ENCODE assay signal across 24 mouse cellular contexts in the genomic region with DNA sequence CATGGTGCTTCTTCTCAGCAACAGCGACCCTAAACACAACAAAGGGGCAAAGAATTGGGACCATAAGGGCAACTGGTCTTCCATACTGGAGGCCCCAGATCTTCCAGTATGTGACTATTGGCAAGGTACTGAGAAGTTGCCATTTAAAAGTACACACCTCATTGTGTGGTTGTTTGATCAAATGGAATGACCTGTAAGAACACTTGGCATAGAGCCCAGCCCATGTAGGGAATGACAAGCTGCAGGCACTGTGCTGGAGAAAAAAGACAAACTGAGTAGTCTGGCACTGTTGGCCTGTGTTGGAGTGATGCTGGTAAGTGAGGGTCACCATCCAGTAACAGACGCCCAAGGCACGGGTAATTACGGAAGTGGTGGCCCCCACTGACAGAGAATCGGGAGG.
DNase-seq lines count a peak whose midpoint lies in the region; ATAC-seq and TF ChIP-seq lines count a peak whose summit lies in the region.
"Had no signal": no experiment of that assay in that cellular context is flagged by ENCODE, and none has a peak within 500 bp of the region (broad histone marks: within the 10 kb centered on the region; RNA-seq: fewer than 3 reads in every experiment).

No protein-coding gene starts in this region.

- TF ChIP-seq CTCF in brain, embryonic 14.5 days (IDR thresholded peaks at IDR 0.05; ENCODE audit: borderline replicate concordance, extremely low read depth, insufficient read depth, insufficient read length): no peak

- ATAC-seq in embryonic facial prominence, embryonic 14.5 days (ENCODE audit: low read depth): no peak
- ATAC-seq: activated CD4-positive, CD25-positive, alpha-beta regulatory T cell, adult 4 months; CD4-positive, CD25-positive, alpha-beta regulatory T cell, adult 4 months; hindbrain, embryonic 16.5 days; lung, postnatal 0 days had no signal

- TF ChIP-seq POLR2A in brain, embryonic 14.5 days (IDR thresholded peaks at IDR 0.05; ENCODE audit: borderline replicate concordance, extremely low read depth, insufficient read depth, insufficient read length, poor library complexity, severe bottlenecking): no peak

- no peaks in the 10 kb centered on the region for H3K9me3 ChIP-seq in embryonic facial prominence, embryonic 14.5 days (ENCODE audit: control insufficient read depth, low read length)
- no peaks in the 10 kb centered on the region for H3K9me3 ChIP-seq in embryonic facial prominence, embryonic 10.5 days
- H3K9me3 ChIP-seq: embryonic facial prominence, embryonic 13.5 days; limb, embryonic 10.5 days; limb, embryonic 15.5 days had no signal

- no peak overlapping the region for H3K27ac ChIP-seq in embryonic facial prominence, embryonic 14.5 days (replicated peaks; ENCODE audit: low read depth, low read length)
- H3K27ac ChIP-seq in embryonic facial prominence, embryonic 10.5 days (replicated peaks): no peak overlapping the region
- H3K27ac ChIP-seq: embryonic facial prominence, embryonic 13.5 days; limb, embryonic 10.5 days; limb, embryonic 15.5 days had no signal

- no peaks in the 10 kb centered on the region for H3K27me3 ChIP-seq in embryonic facial prominence, embryonic 14.5 days (replicated peaks; ENCODE audit: control insufficient read depth, insufficient read depth, low read length)
- H3K27me3 ChIP-seq in embryonic facial prominence, embryonic 10.5 days (replicated peaks; ENCODE audit: low read depth, poor library complexity, severe bottlenecking): no peaks in the 10 kb centered on the region
- H3K27me3 ChIP-seq: embryonic facial prominence, embryonic 13.5 days; limb, embryonic 15.5 days had no signal

- H3K36me3 ChIP-seq in embryonic facial prominence, embryonic 14.5 days (ENCODE audit: control insufficient read depth, insufficient read depth, low read length): no peaks in the 10 kb centered on the region
- no peaks in the 10 kb centered on the region for H3K36me3 ChIP-seq in embryonic facial prominence, embryonic 10.5 days (replicated peaks)
- H3K36me3 ChIP-seq: embryonic facial prominence, embryonic 13.5 days; limb, embryonic 10.5 days; limb, embryonic 15.5 days had no signal

- WGBS in embryonic facial prominence, embryonic 14.5 days: 81% methylated on average over 5 of the region's 5 CpGs
- WGBS in embryonic facial prominence, embryonic 10.5 days: 86% methylated on average over 5 of the region's 5 CpGs

- no peak overlapping the region for H3K4me3 ChIP-seq in embryonic facial prominence, embryonic 14.5 days (ENCODE audit: low read depth, low read length)
- no peak overlapping the region for H3K4me3 ChIP-seq in embryonic facial prominence, embryonic 10.5 days
- H3K4me3 ChIP-seq: embryonic facial prominence, embryonic 13.5 days; erythroblast, embryonic 14.5 days; limb, embryonic 10.5 days; limb, embryonic 15.5 days had no signal

- H3K4me1 ChIP-seq in embryonic facial prominence, embryonic 14.5 days (ENCODE audit: control insufficient read depth, insufficient read depth, low read length): no peaks in the 10 kb centered on the region
- H3K4me1 ChIP-seq in embryonic facial prominence, embryonic 10.5 days: no peaks in the 10 kb centered on the region; the same call in none of the 2 replicates
- H3K4me1 ChIP-seq: embryonic facial prominence, embryonic 13.5 days; limb, embryonic 10.5 days; limb, embryonic 15.5 days had no signal

- no peak overlapping the region for H3K9ac ChIP-seq in embryonic facial prominence, embryonic 14.5 days (ENCODE audit: low read depth, low read length)
- H3K9ac ChIP-seq: embryonic facial prominence, embryonic 13.5 days; limb, embryonic 15.5 days had no signal

- H3K4me2 ChIP-seq in embryonic facial prominence, embryonic 14.5 days (ENCODE audit: low read depth, low read length): no peak overlapping the region
- H3K4me2 ChIP-seq: embryonic facial prominence, embryonic 13.5 days; limb, embryonic 15.5 days; midbrain, embryonic 11.5 days had no signal

- DNase-seq in embryonic facial prominence, embryonic 14.5 days (ENCODE audit: low spot score): peak; percentile 12
- DNase-seq in embryonic facial prominence, embryonic 10.5 days (ENCODE audit: low spot score): no peak
- DNase-seq in kidney, postnatal 14 days: peak; percentile 7
- DNase-seq in kidney, postnatal 10 days: no peak
- peak; percentile 33 for DNase-seq in lung, postnatal 36 days
- no peak for DNase-seq in lung, postnatal 4 days
- DNase-seq in brain, embryonic 14.5 days (ENCODE audit: low read depth): peak; percentile 66
- no peak for DNase-seq in layer of hippocampus, adult 8-10 months (ENCODE audit: low spot score in 2 of 2)
- DNase-seq: adrenal gland, adult 2 months; cerebellum, adult 11-12 months; embryo, embryonic 11 days; gastrocnemius, postnatal 10 days; heart, postnatal 14 days; kidney, adult 8-10 months; layer of hippocampus, adult 9-11 months had no signal

Comparison
In these comparisons a context has a peak if more than half of its experiments do, and no peak if none do; other contexts are left out.
1. DNase-seq: peak in embryonic facial prominence, embryonic 14.5 days (single experiment), kidney, postnatal 14 days (single experiment), lung, postnatal 36 days (single experiment) and brain, embryonic 14.5 days (single experiment); none in embryonic facial prominence, embryonic 10.5 days (single experiment), kidney, postnatal 10 days (single experiment), lung, postnatal 4 days (0 of 2) and layer of hippocampus, adult 8-10 months (0 of 2).